Mouse (Mus musculus): ENCODE measurements around the gene Cox6b1.

Gene Cox6b1

DNA sequence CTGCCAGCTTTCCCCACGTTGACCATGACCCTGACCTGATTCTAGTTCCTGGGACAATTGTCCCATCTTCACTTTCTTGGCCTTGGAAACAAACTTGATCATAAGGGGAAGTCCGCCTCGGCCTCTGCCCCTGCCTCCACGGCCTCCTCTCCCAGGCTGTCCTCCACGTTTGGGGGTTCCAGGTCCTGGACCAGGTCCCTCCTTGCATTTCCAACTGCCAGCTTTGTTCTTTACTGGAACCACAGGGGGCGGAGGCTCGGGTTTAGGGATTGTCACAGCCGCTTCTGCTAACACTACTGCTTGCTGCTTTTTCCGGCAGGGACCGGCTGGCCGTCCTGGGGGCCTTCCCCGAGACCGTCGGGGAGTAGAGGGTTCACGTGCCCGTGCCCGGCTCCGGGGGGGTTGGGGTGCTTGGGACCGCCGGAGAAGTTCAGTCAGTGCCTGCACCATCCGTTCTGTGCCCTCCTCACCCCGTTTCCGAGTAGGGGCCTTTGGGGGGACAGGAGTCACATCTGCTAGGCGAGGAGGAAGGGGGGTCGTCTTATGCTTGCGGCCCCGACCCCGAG is 39.4 kb downstream of the Cox6b1 start:
- DNase-seq (ENCODE audit: low read depth) = no peak

DNA sequence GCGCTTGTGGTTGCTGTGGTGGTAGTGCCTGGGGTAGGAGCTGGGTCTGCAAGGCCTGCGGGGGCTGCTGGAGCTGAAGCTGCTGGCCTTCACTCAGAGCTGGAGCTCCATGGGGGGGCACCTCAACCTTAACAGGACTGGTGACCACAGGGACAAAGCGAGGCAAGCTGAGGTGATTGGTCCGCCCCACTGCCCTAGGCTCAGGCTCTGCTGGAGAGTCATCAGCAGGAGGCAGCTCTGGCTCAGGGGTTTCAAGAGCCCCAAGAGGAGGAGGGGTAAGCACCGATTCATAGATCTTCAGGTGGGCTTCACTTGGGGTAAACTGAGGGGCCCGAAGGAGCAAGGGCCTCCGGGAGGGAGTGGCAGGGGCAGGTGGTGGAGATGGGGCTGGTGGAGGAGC is 40.8 kb downstream of the Cox6b1 start:
- no peak for DNase-seq (ENCODE audit: low read depth)

DNA sequence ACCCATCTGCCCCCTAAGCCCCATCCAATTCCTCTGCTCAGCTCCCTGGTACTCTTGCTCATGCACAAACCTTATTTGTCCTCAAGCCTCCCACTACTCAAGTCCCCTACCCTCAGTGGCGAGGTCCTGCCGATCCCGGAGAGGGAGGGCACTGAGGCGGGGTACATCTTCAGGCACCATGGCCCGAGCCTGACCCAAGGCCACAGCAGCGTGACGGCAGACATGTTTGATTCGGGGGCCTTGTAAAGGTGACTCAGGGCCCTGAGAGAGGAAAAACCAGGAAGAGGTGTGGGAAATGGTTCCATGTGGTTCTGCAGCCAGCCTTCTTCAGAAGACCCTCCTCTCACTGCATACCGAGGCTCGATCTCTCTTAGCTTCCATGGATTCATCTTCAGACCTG is 41.6 kb downstream of the Cox6b1 start:
- DNase-seq (ENCODE audit: low read depth) = no peak

DNA sequence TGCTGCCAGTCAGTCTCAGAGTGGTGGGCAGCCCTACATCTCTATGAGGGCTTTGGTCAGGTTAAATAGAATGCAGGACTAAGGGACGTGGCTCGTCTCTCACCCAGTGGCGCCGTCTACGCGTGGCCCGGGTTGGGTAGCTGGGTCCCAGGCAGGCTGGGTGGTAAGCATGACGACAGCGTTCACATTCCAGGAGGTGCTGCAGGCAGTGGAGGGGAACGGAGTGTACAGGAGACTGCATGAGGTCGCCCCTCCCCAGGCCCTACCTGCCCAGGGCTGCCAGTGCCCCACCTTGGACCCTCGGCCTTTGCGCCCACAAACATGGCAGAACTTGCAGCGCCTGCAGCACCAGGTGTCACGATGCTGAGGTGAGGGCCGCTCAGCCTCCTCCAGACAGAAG is 44.4 kb downstream of the Cox6b1 start:
- DNase-seq (ENCODE audit: low read depth) = no peak

- no peak for DNase-seq (ENCODE audit: low read depth)
Measured at GRCm38 (mm10) chr7:30579950-30580349, 46.0 kb downstream of the Cox6b1 start.

- DNase-seq (ENCODE audit: low read depth) = no peak
Measured at GRCm38 (mm10) chr7:30572969-30573368, 53.0 kb downstream of the Cox6b1 start.

DNA sequence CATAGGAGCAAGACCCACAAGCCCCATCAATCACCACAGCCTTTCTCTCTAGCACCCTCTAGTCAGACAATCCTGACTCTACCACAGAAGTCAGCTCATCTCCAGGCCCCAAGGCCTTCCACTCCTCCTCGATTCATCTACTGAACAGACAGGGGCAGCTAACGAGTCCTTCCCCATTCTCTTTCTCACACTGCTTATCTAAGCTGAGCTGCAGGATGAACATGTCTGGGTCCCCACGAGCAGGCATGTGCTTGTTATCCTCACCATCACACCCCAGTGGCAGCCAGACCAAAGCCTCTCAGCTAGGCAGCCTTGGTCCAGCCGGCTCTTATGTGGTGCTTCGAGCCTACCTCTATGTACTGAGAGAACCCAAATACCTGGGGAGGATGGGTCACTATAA is 53.6 kb downstream of the Cox6b1 start:
- no peak for DNase-seq (ENCODE audit: low read depth)

GRCm38 (mm10) chr7:30567555-30567954 is 58.4 kb downstream of the Cox6b1 start:
- no peak for DNase-seq (ENCODE audit: low read depth)
